Mouse (Mus musculus) liver, postnatal 0 days (tissue): ENCODE measurements at regions not wholly inside any gene's neighbourhood (a gene's known extent, or its start where the extent isn't known, plus 50 kb on each side); places are given as distances from the start of the nearest gene placed in this dataset.

Experiments
- CTCF ChIP-seq: sonication (generic); IDR thresholded peaks from 2 replicates; pipeline ENCODE4 v1.5.1; 2016; ENCODE audit warnings: antibody characterized with exemption, low read depth
- EP300 ChIP-seq: IDR thresholded peaks from 2 replicates; pipeline ENCODE4 v1.6.1; 2016; ENCODE audit warnings: antibody characterized with exemption, low read depth, mild to moderate bottlenecking

DNA sequence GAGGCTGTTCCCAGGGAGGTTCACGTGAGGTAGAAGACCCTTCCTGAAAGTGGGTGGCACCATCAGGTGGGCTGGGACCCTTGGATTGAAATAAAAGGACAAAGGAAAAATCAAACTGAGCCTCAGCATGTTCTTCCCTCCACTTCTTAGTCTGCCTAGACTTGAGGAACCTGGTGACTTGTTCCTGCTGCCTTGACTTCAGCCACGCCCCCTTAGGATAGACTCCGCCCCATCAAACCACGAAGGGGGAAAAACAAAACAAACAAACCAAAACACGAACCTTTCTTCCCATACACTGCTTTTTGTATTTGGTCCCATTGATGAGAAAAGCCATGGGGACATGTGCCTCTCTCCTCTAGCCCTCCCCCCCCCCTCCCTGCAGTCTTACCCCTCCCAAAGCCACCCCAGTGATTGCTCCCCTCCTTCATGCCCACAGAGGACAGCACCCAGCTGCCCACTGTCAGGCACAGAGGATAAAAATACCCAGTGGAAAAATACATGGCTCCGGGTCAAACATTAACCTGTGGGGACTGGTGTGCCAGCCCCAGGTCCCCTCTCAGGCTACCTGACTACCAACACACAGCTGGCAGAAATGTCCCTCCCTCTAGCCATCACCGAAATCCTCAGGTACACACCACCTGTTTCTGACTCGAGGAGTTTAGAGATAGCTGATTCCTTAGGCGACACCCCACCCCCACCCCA is 148.0 kb downstream of the Vegfa start:
- TF ChIP-seq CTCF (no peak), EP300 (no peak)
